Mouse (Mus musculus) sigmoid colon, adult 10 weeks (tissue): Measurements from ENCODE around the gene Pygl. TPM values are rescaled to one million over a fixed set of nuclear protein-coding genes. Genes with fewer than 3 reads are reported as not detected.

ENCODE experiments used
- polyA plus RNA-seq: library from polyadenylated mRNA; stranded (reverse); fragments of 350-450 nt; fragmentation: Illumina TruSeq; extraction: RNeasy Lipid Tissue Mini Kit (QIAGEN cat#74804); gene quantifications from one replicate; pipeline ENCODE4 v1.2.3, GENCODE M21; 2014; ENCODE audit warnings: low read depth, low replicate concordance

Pygl gene
- polyA plus RNA-seq, result 18.3 TPM

GRCm38 (mm10) chr12:70231294-70231693 lies at the start of gene Pygl:
TSS of gene Pygl (minus strand) at chr12:70231488.

DNA sequence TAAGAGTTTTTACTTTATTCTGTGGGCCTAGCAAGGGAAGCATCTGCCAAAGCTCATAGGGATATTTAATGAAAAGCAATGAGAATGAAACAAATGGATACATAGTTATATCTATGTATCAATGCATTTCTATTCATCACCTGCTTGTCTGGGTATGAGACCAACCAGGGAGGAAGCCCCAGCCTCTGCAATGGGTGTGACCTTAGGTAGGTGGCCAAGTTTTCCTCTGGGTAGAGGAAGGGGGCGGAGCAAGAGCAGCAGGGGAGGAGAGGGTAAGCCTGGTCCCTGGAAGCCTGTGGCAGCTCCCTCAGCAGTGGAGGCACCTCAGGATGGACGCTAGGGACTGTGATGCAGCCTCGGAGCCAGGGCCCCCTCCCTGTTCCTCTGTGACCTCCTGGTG lies 77.4 kb downstream of the Pygl start, which contains the start of gene Abhd12b:
Gene Abhd12b (plus strand): TSS at position 301 of the 400 bp plus-strand sequence.

Other genes starting within 250 kb of the Pygl start
- gene Sav1, start 244.5 kb downstream of the Pygl start, polyA plus RNA-seq, result 107 TPM
- gene Nin, start 117.8 kb downstream of the Pygl start, polyA plus RNA-seq, result 8.5 TPM
- not detected for gene Abhd12b, start 77.3 kb downstream of the Pygl start, polyA plus RNA-seq
- 0.32 TPM for gene Trim9, start 116.1 kb upstream of the Pygl start, polyA plus RNA-seq
- gene Tmx1, start 221.6 kb upstream of the Pygl start, polyA plus RNA-seq, result 224 TPM